Mouse (Mus musculus): ENCODE results near the gene Bsn. TPM values are rescaled to one million over a fixed set of nuclear protein-coding genes. Genes with fewer than 3 reads are reported as not detected.
A peak's percentile ranks its signal among the peaks of the same experiment; 100 is the strongest.

Gene Bsn
- polyA plus RNA-seq, 1 experiment from 2014 or later: 2.8 TPM

GRCm38 (mm10) chr9:108112719-108113340, 77.4 kb downstream of the Bsn start:
- Histone ChIP-seq H3K4me2 (no peak overlapping the region), H3K4me1 (peaks cover 19% of the 10 kb centered on the region), H3K27ac (no peak overlapping the region), H3K27me3 (replicated peaks) (0 out of 2 replicates have a peak, but pooled peaks cover 3% of the 10 kb centered on the region), H3K36me3 (no peaks in the 10 kb centered on the region), H3K4me3 (replicated peaks) (no peak overlapping the region), H3K9me3 (no peaks in the 10 kb centered on the region), H3K9ac (no peak overlapping the region)
- WGBS: 92% methylated on average over 18 of the region's 18 CpGs
- ATAC-seq (ENCODE audit: insufficient read depth, low FRiP score, low read depth): no peak

GRCm38 (mm10) chr9:108111593-108112121, 78.5 kb downstream of the Bsn start:
- Histone ChIP-seq H3K9me3 (no peaks in the 10 kb centered on the region), H3K27me3 (replicated peaks) (0 out of 2 replicates have a peak, but pooled peaks cover 3% of the 10 kb centered on the region), H3K4me2 (peak overlapping the region; percentile 82), H3K27ac (peak overlapping the region; percentile 51), H3K4me1 (peaks cover 19% of the 10 kb centered on the region), H3K9ac (0 out of 2 replicates have a peak overlapping the region, but pooled peaks have one; percentile 12), H3K4me3 (replicated peaks) (peak overlapping the region; percentile 34), H3K36me3 (no peaks in the 10 kb centered on the region)
- no peak for ATAC-seq (ENCODE audit: insufficient read depth, low FRiP score, low read depth)
- WGBS: 77% methylated on average over 17 of the region's 17 CpGs

- Histone ChIP-seq H3K27ac (peak overlapping the region; percentile 51), H3K4me2 (peak overlapping the region; percentile 82), H3K9me3 (no peaks in the 10 kb centered on the region), H3K4me3 (replicated peaks) (peak overlapping the region; percentile 34), H3K27me3 (replicated peaks) (0 out of 2 replicates have a peak, but pooled peaks cover 3% of the 10 kb centered on the region), H3K4me1 (peaks cover 19% of the 10 kb centered on the region), H3K36me3 (no peaks in the 10 kb centered on the region), H3K9ac (0 out of 2 replicates have a peak overlapping the region, but pooled peaks have one; percentile 12)
- WGBS: 6% methylated on average over 22 of the region's 22 CpGs
- ATAC-seq (ENCODE audit: insufficient read depth, low FRiP score, low read depth): no peak
These were observed 79.0 kb downstream of the Bsn start for GRCm38 (mm10) chr9:108111101-108111592.

DNA sequence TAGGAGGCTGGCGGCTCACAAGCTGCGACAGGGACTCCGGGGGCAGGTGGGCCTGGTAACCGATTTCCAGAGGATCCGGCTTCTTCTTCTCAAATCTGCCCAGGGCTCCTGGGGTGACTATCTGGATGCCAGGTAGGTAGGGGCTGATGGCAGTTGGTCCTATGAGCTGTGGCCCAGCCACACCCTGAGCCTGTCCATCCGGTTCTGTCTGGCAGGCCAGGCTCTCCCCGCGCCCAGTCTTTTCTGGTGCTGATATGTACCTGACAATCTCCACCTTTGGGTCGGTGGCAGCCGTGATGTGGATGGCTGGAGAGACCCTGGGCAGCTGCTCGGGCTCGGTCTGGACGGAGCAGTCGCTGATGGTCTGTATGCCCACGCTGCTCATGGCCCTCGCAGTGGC, 80.0 kb downstream of the Bsn start:
- Histone ChIP-seq H3K9ac (no peak overlapping the region), H3K4me1 (peaks cover 24% of the 10 kb centered on the region), H3K27ac (no peak overlapping the region), H3K27me3 (replicated peaks) (0 out of 2 replicates have a peak, but pooled peaks cover 3% of the 10 kb centered on the region), H3K9me3 (no peaks in the 10 kb centered on the region), H3K4me3 (replicated peaks) (peak overlapping the region; percentile 34), H3K4me2 (peak overlapping the region; percentile 82), H3K36me3 (no peaks in the 10 kb centered on the region)
- peak; percentile 44; the same call in 1 of the 2 replicates for ATAC-seq (ENCODE audit: insufficient read depth, low FRiP score, low read depth)
- 70% methylated on average over 16 of the region's 16 CpGs for WGBS

DNA sequence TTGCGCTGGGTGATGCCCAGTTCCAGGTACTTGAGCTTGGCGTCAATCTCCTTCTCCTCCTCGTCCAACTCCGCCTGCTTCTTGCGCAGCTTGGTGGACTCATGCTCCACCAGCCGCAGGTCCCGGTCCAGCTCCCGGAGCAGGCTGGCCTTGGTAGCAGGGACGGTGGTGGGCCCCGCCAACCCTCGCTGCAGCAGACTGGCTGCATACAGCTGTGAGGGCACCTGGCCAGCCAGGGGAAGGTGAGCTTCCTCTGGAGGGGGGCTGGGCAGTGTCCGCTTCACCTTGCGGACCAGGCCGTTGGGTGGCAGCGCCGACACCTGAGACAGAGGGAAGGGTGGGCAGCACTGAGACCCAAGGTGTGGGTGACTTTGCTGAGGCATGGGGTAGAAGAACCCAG, 82.3 kb downstream of the Bsn start:
- H3K27ac ChIP-seq: no peak overlapping the region
- no peak overlapping the region for H3K9ac ChIP-seq
- WGBS: 90% methylated on average over 16 of the region's 16 CpGs
- no peaks in the 10 kb centered on the region for H3K27me3 ChIP-seq (replicated peaks)
- peaks cover 30% of the 10 kb centered on the region for H3K4me1 ChIP-seq
- ATAC-seq (ENCODE audit: insufficient read depth, low FRiP score, low read depth): no peak
- no peak overlapping the region for H3K4me2 ChIP-seq
- no peak overlapping the region for H3K4me3 ChIP-seq (replicated peaks)
- H3K9me3 ChIP-seq: no peaks in the 10 kb centered on the region
- H3K36me3 ChIP-seq: no peaks in the 10 kb centered on the region

DNA sequence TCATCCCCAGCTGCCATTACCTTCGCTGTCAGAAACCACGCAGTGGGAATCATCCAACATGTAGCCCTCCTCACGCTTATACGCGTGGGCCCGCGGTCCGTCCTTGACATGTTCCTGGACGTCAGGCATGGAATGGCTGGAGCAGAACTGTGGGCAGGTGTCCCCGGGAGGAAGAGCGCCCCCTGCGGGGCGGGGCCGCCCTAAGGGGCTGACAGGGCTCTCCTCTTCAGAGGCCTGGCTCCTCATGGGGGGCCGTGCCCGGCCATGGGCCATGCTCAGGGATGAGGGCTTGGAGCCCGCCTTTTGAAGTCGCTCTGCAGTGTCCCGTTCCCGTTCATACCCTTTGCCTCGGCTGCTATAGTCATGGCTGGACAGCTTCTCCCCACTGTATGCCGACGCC, 84.1 kb downstream of the Bsn start:
- no peak overlapping the region for H3K9ac ChIP-seq
- WGBS: 87% methylated on average over 23 of the region's 23 CpGs
- H3K9me3 ChIP-seq: no peaks in the 10 kb centered on the region
- no peak overlapping the region for H3K4me2 ChIP-seq
- no peak overlapping the region for H3K4me3 ChIP-seq (replicated peaks)
- H3K27me3 ChIP-seq (replicated peaks): no peaks in the 10 kb centered on the region
- no peak for ATAC-seq (ENCODE audit: insufficient read depth, low FRiP score, low read depth)
- peaks cover 27% of the 10 kb centered on the region for H3K4me1 ChIP-seq
- no peaks in the 10 kb centered on the region for H3K36me3 ChIP-seq
- no peak overlapping the region for H3K27ac ChIP-seq

DNA sequence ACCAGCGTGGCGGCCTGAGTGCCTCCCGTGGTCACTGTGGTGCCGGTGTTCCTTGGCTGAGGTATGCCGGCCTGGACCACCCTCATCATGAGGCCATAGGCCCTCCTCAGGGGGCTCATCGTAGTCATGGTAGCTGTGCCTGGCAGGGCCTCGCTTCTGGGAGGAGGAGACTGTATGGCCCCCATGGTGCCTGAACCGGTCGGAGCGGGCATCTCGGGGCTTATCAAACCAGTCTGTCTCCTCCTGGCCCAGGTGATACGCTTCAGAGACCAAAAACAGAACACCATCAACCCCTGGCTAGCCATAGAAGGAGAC, 84.7 kb downstream of the Bsn start:
- Histone ChIP-seq H3K27ac (peak overlapping the region; percentile 58; the same call in 1 of the 2 replicates), H3K9me3 (no peaks in the 10 kb centered on the region), H3K4me1 (peaks cover 21% of the 10 kb centered on the region), H3K9ac (no peak overlapping the region), H3K27me3 (replicated peaks) (no peaks in the 10 kb centered on the region), H3K4me2 (peak overlapping the region; percentile 44; the same call in 1 of the 2 replicates), H3K4me3 (replicated peaks) (no peak overlapping the region; the same call in 1 of the 2 replicates), H3K36me3 (no peaks in the 10 kb centered on the region)
- ATAC-seq (ENCODE audit: insufficient read depth, low FRiP score, low read depth): no peak
- 85% methylated on average over 12 of the region's 12 CpGs for WGBS

DNA sequence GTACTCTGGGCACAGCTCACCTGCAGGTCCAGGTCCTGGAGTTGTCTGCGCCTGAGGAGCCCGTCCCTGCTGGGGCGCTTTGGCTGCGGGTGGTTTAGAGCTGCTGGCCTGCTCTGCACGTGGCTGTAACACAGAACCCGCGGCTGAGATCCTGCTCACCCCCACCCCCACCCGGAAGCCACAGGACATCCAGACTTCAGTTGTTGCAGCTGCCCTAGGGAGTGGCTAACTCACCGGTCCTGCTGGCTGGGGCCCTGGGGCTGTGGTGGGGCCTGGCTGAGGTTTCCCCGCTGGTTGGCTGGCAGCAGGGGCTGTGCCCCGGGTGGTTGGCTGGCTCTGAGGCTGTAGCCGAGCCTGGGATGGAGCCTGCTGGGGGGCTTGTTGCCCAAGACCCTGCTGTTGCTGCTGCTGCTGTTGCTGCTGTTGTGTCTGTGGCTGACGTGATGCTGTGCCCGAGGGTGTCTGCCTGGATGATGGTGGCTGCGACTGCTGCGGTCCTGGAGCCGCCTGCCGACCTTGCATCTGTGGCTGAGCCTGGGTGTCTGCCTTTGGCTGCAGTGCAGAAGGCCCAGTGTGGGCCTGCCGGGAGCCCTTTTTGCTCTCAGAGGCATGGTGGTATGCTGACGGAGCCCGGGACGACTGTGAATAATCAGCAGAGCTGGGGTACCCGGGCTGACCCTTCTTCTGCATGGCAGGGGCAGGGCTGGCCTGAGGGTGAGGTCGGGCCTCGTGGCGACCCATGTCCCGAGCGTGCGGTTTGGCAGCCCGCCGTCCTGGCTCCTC, 85.2 kb downstream of the Bsn start:
- ATAC-seq (ENCODE audit: insufficient read depth, low FRiP score, low read depth): peak; percentile 82
- Histone ChIP-seq H3K9me3 (no peaks in the 10 kb centered on the region), H3K9ac (no peak overlapping the region), H3K4me1 (peaks cover 18% of the 10 kb centered on the region), H3K4me2 (peak overlapping the region; percentile 44), H3K27me3 (replicated peaks) (no peaks in the 10 kb centered on the region), H3K4me3 (replicated peaks) (peak overlapping the region; percentile 24), H3K36me3 (no peaks in the 10 kb centered on the region), H3K27ac (peak overlapping the region; percentile 58; the same call in 1 of the 2 replicates)
- WGBS: 43% methylated on average over 31 of the region's 31 CpGs

DNA sequence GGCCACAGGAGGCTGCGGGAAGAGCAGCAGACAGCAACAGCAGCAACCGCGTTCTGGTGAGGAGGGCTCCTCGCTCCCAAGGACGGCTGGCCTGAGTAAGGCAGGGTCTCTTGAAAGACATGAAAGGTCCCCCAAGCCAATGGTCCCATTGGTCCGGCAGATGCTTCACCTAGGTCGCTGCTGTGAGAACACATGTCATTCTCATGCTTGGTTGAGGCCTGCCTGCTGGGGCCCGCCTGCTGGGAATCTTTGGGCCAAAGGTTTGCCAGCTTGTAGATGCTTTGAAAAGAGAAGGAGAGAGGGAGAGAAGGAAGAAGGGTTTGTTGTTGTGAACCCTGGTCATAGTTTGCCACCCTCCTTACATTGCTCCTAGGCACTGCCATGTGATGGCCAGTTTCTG, 90.6 kb downstream of the Bsn start:
- no peak overlapping the region for H3K9ac ChIP-seq
- WGBS: 92% methylated on average over 8 of the region's 8 CpGs
- ATAC-seq (ENCODE audit: insufficient read depth, low FRiP score, low read depth): no peak

DNA sequence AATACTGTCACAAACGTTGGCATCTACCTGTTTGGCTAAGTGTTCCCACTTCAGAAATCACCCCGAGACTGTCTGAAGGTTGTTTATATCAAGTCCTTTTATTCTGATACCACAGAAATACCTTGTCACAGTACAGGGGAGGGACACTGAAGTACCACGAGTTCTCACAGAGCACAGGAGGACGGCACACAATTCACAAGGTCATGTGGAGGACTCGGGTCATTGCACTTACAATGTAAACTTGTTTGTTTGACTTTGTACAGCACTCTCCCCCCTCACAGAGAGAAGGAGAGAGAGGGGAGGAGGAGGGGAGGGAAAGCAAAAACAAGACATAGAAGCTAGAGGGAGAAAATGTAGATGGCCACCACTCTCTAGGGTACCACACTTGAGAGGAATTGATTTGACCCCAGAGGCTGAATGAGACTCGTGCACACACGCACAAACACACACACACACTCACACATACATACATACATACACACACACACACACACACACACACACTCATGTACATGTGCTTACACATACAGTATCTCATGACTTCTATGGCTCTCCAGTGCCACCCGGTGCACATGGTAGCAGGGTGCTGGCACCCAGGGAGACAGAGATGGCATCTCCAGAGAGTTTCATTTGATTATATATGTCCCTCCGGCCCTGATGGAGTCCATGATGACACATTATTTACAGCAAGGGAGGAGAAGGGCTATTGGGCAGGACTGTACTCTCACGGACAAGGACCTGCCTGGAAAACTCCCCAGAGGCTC, 94.1 kb downstream of the Bsn start:
- no peak for ATAC-seq (ENCODE audit: insufficient read depth, low FRiP score, low read depth)
- H3K27ac ChIP-seq: peak overlapping the region; percentile 6

More for the DNA sequence above, 90.6 kb downstream of the Bsn start:
- Histone ChIP-seq H3K36me3 (no peaks in the 10 kb centered on the region), H3K4me2 (no peak overlapping the region), H3K4me1 (peaks cover 16% of the 10 kb centered on the region), H3K27ac (no peak overlapping the region), H3K9me3 (no peaks in the 10 kb centered on the region), H3K4me3 (replicated peaks) (no peak overlapping the region), H3K27me3 (replicated peaks) (no peaks in the 10 kb centered on the region)

DNA sequence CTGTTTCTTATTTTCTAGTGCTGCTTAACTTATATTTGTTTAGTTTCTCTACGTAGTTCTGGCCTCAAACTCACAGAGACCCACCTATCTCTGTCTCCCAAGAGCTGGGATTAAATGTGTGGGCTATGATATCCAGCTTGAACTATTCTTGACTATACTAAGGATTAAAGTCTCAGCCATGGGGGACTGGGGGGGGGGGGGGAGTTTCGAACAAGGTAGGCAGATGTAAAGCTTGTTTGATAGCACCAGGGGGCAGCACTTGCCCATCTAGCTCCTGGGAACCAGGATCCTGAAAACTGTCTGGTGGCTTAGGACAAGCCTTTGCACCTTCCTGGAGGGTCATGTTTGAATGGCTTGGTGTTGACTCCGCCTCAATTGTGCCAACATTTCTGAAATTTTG, 94.7 kb downstream of the Bsn start:
- ATAC-seq (ENCODE audit: insufficient read depth, low FRiP score, low read depth): no peak

More for the DNA sequence above, 94.1 kb downstream of the Bsn start:
- H3K4me3 ChIP-seq (replicated peaks): no peak overlapping the region
- H3K4me1 ChIP-seq: peaks cover 22% of the 10 kb centered on the region
- no peak overlapping the region for H3K9ac ChIP-seq
- 47% methylated on average over 10 of the region's 10 CpGs for WGBS
- H3K27me3 ChIP-seq (replicated peaks): no peaks in the 10 kb centered on the region
- 0 out of 2 replicates have a peak overlapping the region, but pooled peaks have one; percentile 5 for H3K4me2 ChIP-seq
- peaks cover 11% of the 10 kb centered on the region; the same call in 1 of the 2 replicates for H3K36me3 ChIP-seq
- H3K9me3 ChIP-seq: no peaks in the 10 kb centered on the region

More for the DNA sequence above, 94.7 kb downstream of the Bsn start:
- H3K4me1 ChIP-seq: peaks cover 22% of the 10 kb centered on the region
- H3K4me3 ChIP-seq (replicated peaks): peak overlapping the region; percentile 92
- H3K9me3 ChIP-seq: no peaks in the 10 kb centered on the region
- H3K36me3 ChIP-seq: peaks cover 16% of the 10 kb centered on the region; the same call in 1 of the 2 replicates
- 7% methylated on average over 3 of the region's 3 CpGs for WGBS
- no peak overlapping the region for H3K9ac ChIP-seq
- H3K27ac ChIP-seq: peak overlapping the region; percentile 89
- H3K4me2 ChIP-seq: peak overlapping the region; percentile 97
- H3K27me3 ChIP-seq (replicated peaks): no peaks in the 10 kb centered on the region
